ENCODE assay signal across 11 mouse cellular contexts in the genomic region with DNA sequence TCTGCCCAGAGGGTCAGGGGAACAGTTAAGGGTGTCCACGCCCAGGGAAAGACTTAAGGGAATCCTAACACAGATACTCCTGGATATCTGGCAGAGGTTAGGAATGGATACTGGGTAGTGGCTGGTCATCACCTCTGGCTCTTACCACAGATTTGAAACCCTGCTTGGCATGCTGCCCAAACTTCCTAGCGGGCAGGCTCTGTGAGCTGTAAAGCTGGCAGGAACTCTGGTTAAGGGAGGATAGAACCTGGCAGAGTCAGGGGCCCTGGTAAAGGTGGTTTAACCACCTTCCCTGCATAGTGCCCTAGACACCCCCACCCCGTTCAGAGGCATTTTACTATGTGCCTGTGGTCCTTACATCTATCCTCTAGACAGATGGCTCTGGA. TPM values are rescaled to one million over a fixed set of nuclear protein-coding genes. Genes with fewer than 3 reads are reported as not detected.
DNase-seq lines count a peak whose midpoint lies in the region; ATAC-seq and TF ChIP-seq lines count a peak whose summit lies in the region.
"Had no signal": no experiment of that assay in that cellular context is flagged by ENCODE, and none has a peak within 500 bp of the region (broad histone marks: within the 10 kb centered on the region; RNA-seq: fewer than 3 reads in every experiment).

No protein-coding gene starts in this region.

- POLR2A ChIA-PET in Patski (lab: Charles Lee) = no interaction called here

- no peak overlapping the region for H3K27ac ChIP-seq in kidney, embryonic 14.5 days (ENCODE audit: low read depth, low read length)
- no peak overlapping the region; the same call in 1 of the 2 replicates for H3K27ac ChIP-seq in heart, postnatal 0 days (ENCODE audit: low read depth)
- H3K27ac ChIP-seq: embryonic facial prominence, embryonic 10.5 days; lung, embryonic 15.5 days had no signal

- peaks cover 14% of the 10 kb centered on the region; the same call in 1 of the 2 replicates for H3K4me1 ChIP-seq in kidney, embryonic 14.5 days (ENCODE audit: control insufficient read depth, insufficient read depth, low read length)
- peaks cover 16% of the 10 kb centered on the region for H3K4me1 ChIP-seq in heart, postnatal 0 days (ENCODE audit: control insufficient read depth, insufficient read depth)

- peak; percentile 41 for DNase-seq in adrenal gland, adult 2 months
- no peak for DNase-seq in adrenal gland, adult 8-10 months
- peak; percentile 63 for DNase-seq in kidney, postnatal 10 days
- peak; percentile 15 for DNase-seq in Patski (ENCODE audit: low read depth, low spot score)
- DNase-seq in heart, postnatal 0 days (ENCODE audit: low spot score) = no peak
- no peak for DNase-seq in left cerebral cortex, adult 9 months (ENCODE audit: low spot score in 2 of 2)
- no peak for DNase-seq in spleen, postnatal 10 days (ENCODE audit: low spot score in 2 of 2)
- DNase-seq: spleen, adult 18-20 months had no signal

- H3K9ac ChIP-seq in kidney, embryonic 14.5 days (ENCODE audit: low read depth, low read length) = no peak overlapping the region
- no peak overlapping the region for H3K9ac ChIP-seq in heart, postnatal 0 days (replicated peaks; ENCODE audit: low read depth, low read length)
- H3K9ac ChIP-seq: lung, embryonic 15.5 days had no signal

- in situ Hi-C loops in Patski (cut with MboI; ENCODE audit: low pct_unique_long_range_greater_than_20kb) = no loop called here

- no peak for ATAC-seq in kidney, embryonic 14.5 days (ENCODE audit: low FRiP score, low TSS enrichment)
- ATAC-seq in Patski = no peak
- peak; percentile 34; the same call in 1 of the 2 replicates for ATAC-seq in heart, postnatal 0 days (ENCODE audit: insufficient read depth, low read depth)

- H3K27me3 ChIP-seq in kidney, embryonic 14.5 days (ENCODE audit: control insufficient read depth, insufficient read depth, low read length) = no peaks in the 10 kb centered on the region
- no peaks in the 10 kb centered on the region for H3K27me3 ChIP-seq in Patski
- no peaks in the 10 kb centered on the region for H3K27me3 ChIP-seq in heart, postnatal 0 days (ENCODE audit: control insufficient read depth, insufficient read depth, low read length)
- H3K27me3 ChIP-seq: lung, embryonic 15.5 days had no signal

- CTCF ChIA-PET in Patski (lab: Charles Lee) = no interaction called here

- no peak for TF ChIP-seq CTCF in Patski (IDR thresholded peaks at IDR 0.05)
- TF ChIP-seq CTCF in heart, postnatal 0 days (IDR thresholded peaks at IDR 0.05; ENCODE audit: low read depth) = no peak

- H3K4me2 ChIP-seq in kidney, embryonic 14.5 days (replicated peaks; ENCODE audit: low read depth, low read length) = no peak overlapping the region
- H3K4me2 ChIP-seq in heart, postnatal 0 days (ENCODE audit: low read depth, low read length) = peak overlapping the region; percentile 4; the same call in 1 of the 2 replicates
- H3K4me2 ChIP-seq: lung, embryonic 15.5 days had no signal

- no peaks in the 10 kb centered on the region for H3K9me3 ChIP-seq in kidney, embryonic 14.5 days (ENCODE audit: control insufficient read depth, low read length)
- H3K9me3 ChIP-seq in heart, postnatal 0 days (replicated peaks; ENCODE audit: control insufficient read depth, low read length) = no peaks in the 10 kb centered on the region
- H3K9me3 ChIP-seq: embryonic facial prominence, embryonic 10.5 days; lung, embryonic 15.5 days had no signal

- H3K4me3 ChIP-seq in kidney, embryonic 14.5 days (ENCODE audit: low read length) = no peak overlapping the region
- H3K4me3 ChIP-seq in heart, postnatal 0 days (ENCODE audit: low read depth, low read length) = no peak overlapping the region
- H3K4me3 ChIP-seq: embryonic facial prominence, embryonic 10.5 days; lung, embryonic 15.5 days had no signal

- TF ChIP-seq EP300 in heart, postnatal 0 days (IDR thresholded peaks at IDR 0.05; ENCODE audit: low read depth) = no peak

- H3K36me3 ChIP-seq in kidney, embryonic 14.5 days (ENCODE audit: control insufficient read depth, insufficient read depth, low read length) = peaks cover 14% of the 10 kb centered on the region
- peaks cover 20% of the 10 kb centered on the region for H3K36me3 ChIP-seq in heart, postnatal 0 days (replicated peaks; ENCODE audit: control insufficient read depth, insufficient read depth, low read length)

- 77% methylated on average over 3 of the region's 3 CpGs for WGBS in kidney, embryonic 14.5 days
- WGBS in heart, postnatal 0 days = 18% methylated on average over 3 of the region's 3 CpGs

RNA-seq across cellular contexts. Expression of a gene that starts 46.8 kb away (rescaled TPM):
- under 1 TPM; 0.12 to 0.45 TPM for total RNA-seq in adrenal gland, adult 2 months (2021)
- polyA plus RNA-seq in adrenal gland, adult 2 months (2012; rRNA removed) = 0.09 and 0.15 TPM in 2 replicates
- under 1 TPM; 0.17 to 0.52 (median 0.30) TPM for total RNA-seq in adrenal gland, adult 8-10 months (2022)
- 1.2 and 1.3 TPM in 2 replicates for polyA plus RNA-seq in kidney, embryonic 14.5 days (2014; fragmentation: Nextera tagmentation; extraction: Ambion mirVana)
- not detected for polyA plus RNA-seq in Patski (2021)
- total RNA-seq in heart, postnatal 0 days (2014; rRNA removed; ENCODE audit: low replicate concordance) = 0.81 and 1.8 TPM in 2 replicates
- 0.77 and 1.6 TPM in 2 replicates for polyA plus RNA-seq in heart, postnatal 0 days (2015; fragmentation: Nextera tagmentation; extraction: Ambion mirVana)

Comparison
In these comparisons a context has a peak if more than half of its experiments do, and no peak if none do; other contexts are left out.
1. DNase-seq: peak in adrenal gland, adult 2 months (single experiment), kidney, postnatal 10 days (single experiment) and Patski (single experiment); none in adrenal gland, adult 8-10 months (single experiment), heart, postnatal 0 days (single experiment), left cerebral cortex, adult 9 months (0 of 2) and spleen, postnatal 10 days (0 of 2).